Mouse (Mus musculus): ENCODE measurements around the gene Tbc1d8. TPM values are rescaled to one million over a fixed set of nuclear protein-coding genes. Genes with fewer than 3 reads are reported as not detected.

The Tbc1d8 gene
- polyA plus RNA-seq, 1 experiment from 2014 or later, result 10.3 TPM

- Histone ChIP-seq H3K27me3 (ENCODE audit: control insufficient read depth, insufficient read depth, low read length) (no peaks in the 10 kb centered on the region), H3K27ac (ENCODE audit: low read depth, low read length) (no peak overlapping the region), H3K36me3 (ENCODE audit: control insufficient read depth, insufficient read depth, low read length) (no peaks in the 10 kb centered on the region), H3K9me3 (ENCODE audit: control insufficient read depth, low read length) (no peaks in the 10 kb centered on the region), H3K4me1 (ENCODE audit: control insufficient read depth, insufficient read depth, low read length) (peaks cover 3% of the 10 kb centered on the region; the same call in 1 of the 2 replicates), H3K4me3 (ENCODE audit: low read depth, low read length) (no peak overlapping the region), H3K4me2 (ENCODE audit: low read depth, low read length) (peak overlapping the region; percentile 41), H3K9ac (replicated peaks; ENCODE audit: low read depth, low read length) (0 out of 2 replicates have a peak overlapping the region, but pooled peaks have one; percentile 11)
- 33% methylated on average over 24 of the region's 24 CpGs for WGBS
- ATAC-seq (ENCODE audit: low read depth), result 0 out of 2 replicates have a peak, but pooled peaks have one; percentile 49
These were observed 116.6 kb downstream of the Tbc1d8 start for GRCm38 (mm10) chr1:39361754-39362514.

GRCm38 (mm10) chr1:39349427-39349826 lies 129.1 kb downstream of the Tbc1d8 start:
- Histone ChIP-seq H3K27ac (ENCODE audit: low read depth, low read length) (no peak overlapping the region), H3K27me3 (ENCODE audit: control insufficient read depth, insufficient read depth, low read length) (no peaks in the 10 kb centered on the region), H3K4me2 (ENCODE audit: low read depth, low read length) (no peak overlapping the region), H3K9ac (replicated peaks; ENCODE audit: low read depth, low read length) (no peak overlapping the region), H3K4me1 (ENCODE audit: control insufficient read depth, insufficient read depth, low read length) (no peaks in the 10 kb centered on the region), H3K36me3 (ENCODE audit: control insufficient read depth, insufficient read depth, low read length) (no peaks in the 10 kb centered on the region), H3K4me3 (ENCODE audit: low read depth, low read length) (no peak overlapping the region), H3K9me3 (ENCODE audit: control insufficient read depth, low read length) (no peaks in the 10 kb centered on the region)
- 78% methylated on average over 7 of the region's 7 CpGs for WGBS
- ATAC-seq (ENCODE audit: low read depth), result no peak

DNA sequence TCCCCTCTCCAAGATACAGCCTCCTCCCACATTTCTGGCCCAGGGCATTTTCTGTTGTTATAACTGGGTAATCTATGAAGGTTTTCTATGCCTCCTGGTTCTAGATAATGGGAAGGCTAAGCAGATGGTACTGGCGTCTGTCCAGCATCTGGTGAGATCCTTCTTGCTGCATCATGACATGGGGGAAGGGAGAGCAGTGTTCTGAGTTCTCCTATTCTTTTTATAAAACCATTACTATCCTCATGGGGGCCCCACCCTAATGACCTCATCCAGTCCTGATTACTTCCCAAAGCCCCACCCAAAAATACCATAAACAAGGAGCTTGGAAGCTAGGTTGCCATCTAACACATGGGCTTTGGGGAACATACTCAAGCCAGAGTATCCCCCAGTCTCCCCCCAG lies 129.6 kb downstream of the Tbc1d8 start:
- ATAC-seq (ENCODE audit: low read depth), result no peak

DNA sequence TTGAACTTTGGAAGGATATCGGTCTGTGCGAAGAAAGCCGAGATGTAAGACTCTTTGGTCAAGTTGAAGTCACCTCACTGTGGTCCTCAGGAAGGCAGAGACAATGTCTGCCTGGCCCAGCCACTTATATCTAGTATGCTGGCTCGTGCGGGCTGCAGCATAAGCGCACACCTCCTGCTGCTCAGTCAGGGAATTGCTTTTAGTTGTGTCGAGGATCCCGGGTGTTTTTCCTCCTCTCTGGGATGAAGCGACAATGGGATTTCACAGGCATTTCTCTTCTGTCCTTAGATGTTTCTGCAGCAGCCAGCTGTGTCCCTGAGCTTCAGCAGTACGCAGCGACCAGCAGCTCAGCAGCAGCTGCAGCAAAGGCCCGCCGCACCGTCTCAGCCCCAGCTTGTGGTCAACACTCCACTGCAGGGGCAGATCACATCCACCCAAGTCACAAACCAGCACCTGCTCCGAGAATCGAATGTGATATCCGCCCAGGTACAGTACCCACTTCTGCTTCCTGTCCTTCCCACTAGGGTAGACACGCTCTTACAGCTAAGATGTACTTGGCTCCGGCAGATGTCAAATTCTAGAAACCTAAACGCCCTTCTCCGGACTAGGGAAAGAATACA lies 133.5 kb downstream of the Tbc1d8 start:
- no peak overlapping the region for H3K4me3 ChIP-seq (ENCODE audit: low read depth, low read length)
- H3K4me2 ChIP-seq (ENCODE audit: low read depth, low read length), result no peak overlapping the region
- H3K9ac ChIP-seq (replicated peaks; ENCODE audit: low read depth, low read length), result no peak overlapping the region
- no peaks in the 10 kb centered on the region for H3K36me3 ChIP-seq (ENCODE audit: control insufficient read depth, insufficient read depth, low read length)
- H3K27me3 ChIP-seq (ENCODE audit: control insufficient read depth, insufficient read depth, low read length), result no peaks in the 10 kb centered on the region
- no peaks in the 10 kb centered on the region for H3K9me3 ChIP-seq (ENCODE audit: control insufficient read depth, low read length)
- 67% methylated on average over 21 of the region's 21 CpGs for WGBS
- no peak overlapping the region for H3K27ac ChIP-seq (ENCODE audit: low read depth, low read length)
- no peaks in the 10 kb centered on the region for H3K4me1 ChIP-seq (ENCODE audit: control insufficient read depth, insufficient read depth, low read length)
- no peak for ATAC-seq (ENCODE audit: low read depth)

More for the DNA sequence above, 129.6 kb downstream of the Tbc1d8 start:
- no peak overlapping the region for H3K4me3 ChIP-seq (ENCODE audit: low read depth, low read length)
- no peaks in the 10 kb centered on the region for H3K36me3 ChIP-seq (ENCODE audit: control insufficient read depth, insufficient read depth, low read length)
- H3K27ac ChIP-seq (ENCODE audit: low read depth, low read length), result no peak overlapping the region
- 56% methylated on average over 1 of the region's 1 CpGs for WGBS
- no peak overlapping the region for H3K4me2 ChIP-seq (ENCODE audit: low read depth, low read length)
- no peaks in the 10 kb centered on the region for H3K9me3 ChIP-seq (ENCODE audit: control insufficient read depth, low read length)
- H3K4me1 ChIP-seq (ENCODE audit: control insufficient read depth, insufficient read depth, low read length), result no peaks in the 10 kb centered on the region
- no peak overlapping the region for H3K9ac ChIP-seq (replicated peaks; ENCODE audit: low read depth, low read length)
- no peaks in the 10 kb centered on the region for H3K27me3 ChIP-seq (ENCODE audit: control insufficient read depth, insufficient read depth, low read length)

GRCm38 (mm10) chr1:39343242-39343641 lies 135.3 kb downstream of the Tbc1d8 start:
- ATAC-seq (ENCODE audit: low read depth), result no peak
- 85% methylated on average over 5 of the region's 5 CpGs for WGBS

DNA sequence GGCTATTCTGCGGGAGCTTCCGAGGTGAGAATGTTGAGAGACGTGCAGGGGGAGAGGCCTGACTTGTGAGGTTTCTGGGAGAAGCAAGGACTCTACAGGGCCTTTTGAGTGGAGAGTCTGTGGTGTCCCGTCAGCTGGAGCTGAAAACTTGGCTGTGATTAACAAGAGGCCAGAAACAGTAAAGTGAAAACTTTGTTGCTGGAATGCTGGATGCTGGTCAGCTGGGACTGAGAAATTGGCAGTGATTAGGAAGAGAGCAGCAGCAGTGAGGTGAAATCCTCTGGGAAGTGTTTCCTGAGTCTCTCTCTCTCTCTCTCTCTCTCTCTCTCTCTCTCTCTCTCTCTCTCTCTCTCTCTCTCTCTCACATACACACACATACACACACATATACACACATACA lies 136.7 kb downstream of the Tbc1d8 start:
- no peaks in the 10 kb centered on the region for H3K27me3 ChIP-seq (ENCODE audit: control insufficient read depth, insufficient read depth, low read length)
- WGBS, result 93% methylated on average over 4 of the region's 4 CpGs
- ATAC-seq (ENCODE audit: low read depth), result no peak
- H3K36me3 ChIP-seq (ENCODE audit: control insufficient read depth, insufficient read depth, low read length), result no peaks in the 10 kb centered on the region
- H3K27ac ChIP-seq (ENCODE audit: low read depth, low read length), result no peak overlapping the region
- no peak overlapping the region for H3K9ac ChIP-seq (replicated peaks; ENCODE audit: low read depth, low read length)
- no peaks in the 10 kb centered on the region for H3K4me1 ChIP-seq (ENCODE audit: control insufficient read depth, insufficient read depth, low read length)
- H3K9me3 ChIP-seq (ENCODE audit: control insufficient read depth, low read length), result no peaks in the 10 kb centered on the region
- no peak overlapping the region for H3K4me2 ChIP-seq (ENCODE audit: low read depth, low read length)
- no peak overlapping the region for H3K4me3 ChIP-seq (ENCODE audit: low read depth, low read length)

More at GRCm38 (mm10) chr1:39343242-39343641, 135.3 kb downstream of the Tbc1d8 start:
- Histone ChIP-seq H3K27me3 (ENCODE audit: control insufficient read depth, insufficient read depth, low read length) (no peaks in the 10 kb centered on the region), H3K9ac (replicated peaks; ENCODE audit: low read depth, low read length) (no peak overlapping the region), H3K36me3 (ENCODE audit: control insufficient read depth, insufficient read depth, low read length) (no peaks in the 10 kb centered on the region), H3K4me3 (ENCODE audit: low read depth, low read length) (no peak overlapping the region), H3K27ac (ENCODE audit: low read depth, low read length) (no peak overlapping the region), H3K4me2 (ENCODE audit: low read depth, low read length) (no peak overlapping the region), H3K4me1 (ENCODE audit: control insufficient read depth, insufficient read depth, low read length) (no peaks in the 10 kb centered on the region), H3K9me3 (ENCODE audit: control insufficient read depth, low read length) (no peaks in the 10 kb centered on the region)

DNA sequence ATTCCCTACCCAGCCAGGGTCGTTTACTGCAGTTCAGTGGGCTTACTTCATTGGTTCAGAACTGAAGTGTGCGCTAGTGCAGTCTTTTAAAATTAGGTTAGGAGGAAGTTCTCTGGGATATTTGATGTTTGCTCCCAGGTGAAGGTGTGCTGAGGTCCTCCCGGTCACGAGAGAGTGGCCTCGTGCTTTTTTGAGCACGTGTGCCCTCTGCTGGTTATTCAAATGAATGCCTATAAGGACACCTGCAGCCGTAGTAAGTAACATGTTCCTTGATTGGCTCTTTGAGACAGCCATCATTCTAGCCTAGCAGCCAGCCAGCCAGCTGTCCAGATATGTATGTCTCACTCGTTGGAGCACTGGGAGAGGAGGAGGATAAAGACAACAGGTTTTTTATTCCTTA lies 137.9 kb downstream of the Tbc1d8 start:
- no peaks in the 10 kb centered on the region for H3K9me3 ChIP-seq (ENCODE audit: control insufficient read depth, low read length)
- no peak overlapping the region for H3K9ac ChIP-seq (replicated peaks; ENCODE audit: low read depth, low read length)
- ATAC-seq (ENCODE audit: low read depth), result peak; percentile 75
- H3K4me3 ChIP-seq (ENCODE audit: low read depth, low read length), result no peak overlapping the region
- no peaks in the 10 kb centered on the region for H3K36me3 ChIP-seq (ENCODE audit: control insufficient read depth, insufficient read depth, low read length)
- no peak overlapping the region for H3K4me2 ChIP-seq (ENCODE audit: low read depth, low read length)
- WGBS, result 28% methylated on average over 8 of the region's 8 CpGs
- H3K27me3 ChIP-seq (ENCODE audit: control insufficient read depth, insufficient read depth, low read length), result no peaks in the 10 kb centered on the region
- H3K27ac ChIP-seq (ENCODE audit: low read depth, low read length), result no peak overlapping the region
- H3K4me1 ChIP-seq (ENCODE audit: control insufficient read depth, insufficient read depth, low read length), result no peaks in the 10 kb centered on the region

DNA sequence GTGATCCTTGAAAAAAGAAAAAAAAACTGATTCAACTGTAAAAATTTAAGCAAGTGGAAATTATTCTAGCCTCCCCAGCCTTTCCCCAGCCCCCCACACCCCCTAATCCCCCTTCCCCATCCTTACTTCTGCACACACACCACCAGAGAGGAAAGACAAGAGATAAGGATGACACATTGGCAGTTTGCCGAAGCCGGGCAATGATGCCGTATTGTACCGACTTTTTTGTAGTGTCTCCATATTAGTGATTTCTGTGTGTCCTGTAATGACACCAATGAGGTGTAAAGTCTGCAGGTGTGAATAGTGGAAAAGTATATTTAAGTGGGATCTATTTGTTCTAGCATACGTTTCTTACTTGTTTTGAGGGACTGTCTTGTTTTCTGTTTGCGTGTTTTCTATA lies 138.4 kb downstream of the Tbc1d8 start:
- no peak overlapping the region for H3K4me3 ChIP-seq (ENCODE audit: low read depth, low read length)

GRCm38 (mm10) chr1:39339455-39339854 lies 139.1 kb downstream of the Tbc1d8 start:
- Histone ChIP-seq H3K27me3 (ENCODE audit: control insufficient read depth, insufficient read depth, low read length) (no peaks in the 10 kb centered on the region), H3K4me1 (ENCODE audit: control insufficient read depth, insufficient read depth, low read length) (no peaks in the 10 kb centered on the region), H3K4me2 (ENCODE audit: low read depth, low read length) (no peak overlapping the region), H3K9me3 (ENCODE audit: control insufficient read depth, low read length) (no peaks in the 10 kb centered on the region), H3K4me3 (ENCODE audit: low read depth, low read length) (no peak overlapping the region), H3K9ac (replicated peaks; ENCODE audit: low read depth, low read length) (no peak overlapping the region), H3K27ac (ENCODE audit: low read depth, low read length) (no peak overlapping the region), H3K36me3 (ENCODE audit: control insufficient read depth, insufficient read depth, low read length) (no peaks in the 10 kb centered on the region)
- 70% methylated on average over 5 of the region's 5 CpGs for WGBS
- ATAC-seq (ENCODE audit: low read depth), result no peak

More for the DNA sequence above, 138.4 kb downstream of the Tbc1d8 start:
- 84% methylated on average over 6 of the region's 6 CpGs for WGBS
- no peak overlapping the region for H3K27ac ChIP-seq (ENCODE audit: low read depth, low read length)
- ATAC-seq (ENCODE audit: low read depth), result no peak
- H3K9me3 ChIP-seq (ENCODE audit: control insufficient read depth, low read length), result no peaks in the 10 kb centered on the region
- H3K9ac ChIP-seq (replicated peaks; ENCODE audit: low read depth, low read length), result no peak overlapping the region
- no peak overlapping the region for H3K4me2 ChIP-seq (ENCODE audit: low read depth, low read length)
- no peaks in the 10 kb centered on the region for H3K27me3 ChIP-seq (ENCODE audit: control insufficient read depth, insufficient read depth, low read length)
- no peaks in the 10 kb centered on the region for H3K36me3 ChIP-seq (ENCODE audit: control insufficient read depth, insufficient read depth, low read length)
- no peaks in the 10 kb centered on the region for H3K4me1 ChIP-seq (ENCODE audit: control insufficient read depth, insufficient read depth, low read length)
